Mouse (Mus musculus): ENCODE measurements around the gene Rfx2.

Rfx2 gene

DNA sequence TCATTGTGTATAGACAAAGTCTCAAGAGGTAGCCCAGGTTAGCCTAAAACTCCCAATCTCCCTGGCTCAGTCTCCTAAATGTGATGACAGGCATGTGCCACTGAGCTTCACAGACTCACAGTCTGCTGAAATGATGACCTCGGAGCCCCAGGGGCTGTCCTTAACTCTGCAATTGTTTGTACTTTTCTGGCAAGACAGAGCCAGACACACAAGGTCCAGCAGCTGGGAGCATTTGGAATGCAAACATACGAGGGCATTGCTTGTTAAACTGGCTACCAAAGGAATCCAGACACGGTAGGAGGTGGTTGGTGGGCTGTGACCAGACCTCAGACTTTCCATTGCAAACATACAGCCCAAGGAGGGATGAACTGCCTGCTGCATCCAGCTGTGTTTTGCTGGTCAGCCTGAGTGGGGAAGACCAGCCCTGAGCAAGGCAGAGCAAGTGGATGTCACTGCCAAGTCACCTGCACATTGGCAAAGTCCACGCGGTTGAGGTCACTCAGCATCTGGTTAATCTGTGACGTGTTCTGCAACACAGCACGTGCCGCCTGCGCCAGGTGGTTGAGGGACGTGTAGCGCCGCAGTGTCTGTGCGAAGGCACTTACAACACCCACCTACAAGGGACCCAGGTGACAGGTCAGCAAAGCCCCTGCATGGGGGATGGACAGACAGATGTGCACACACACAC lies 50.4 kb downstream of the Rfx2 start:
- no peak for DNase-seq (ENCODE audit: low read depth, low spot score)

GRCm38 (mm10) chr17:56778779-56779362 lies 51.9 kb downstream of the Rfx2 start:
- no peak for DNase-seq (ENCODE audit: low read depth, low spot score)

GRCm38 (mm10) chr17:56777568-56777967 lies 53.2 kb downstream of the Rfx2 start:
- DNase-seq (ENCODE audit: low read depth, low spot score): no peak

GRCm38 (mm10) chr17:56769950-56770349 lies 60.9 kb downstream of the Rfx2 start, which contains the start of gene Prr22:
Gene Prr22 (plus strand): TSS chr17:56770250.
- DNase-seq (ENCODE audit: low read depth, low spot score): no peak

- no peak for DNase-seq (ENCODE audit: low read depth, low spot score)
These were observed 61.9 kb downstream of the Rfx2 start for GRCm38 (mm10) chr17:56768941-56769340.

DNA sequence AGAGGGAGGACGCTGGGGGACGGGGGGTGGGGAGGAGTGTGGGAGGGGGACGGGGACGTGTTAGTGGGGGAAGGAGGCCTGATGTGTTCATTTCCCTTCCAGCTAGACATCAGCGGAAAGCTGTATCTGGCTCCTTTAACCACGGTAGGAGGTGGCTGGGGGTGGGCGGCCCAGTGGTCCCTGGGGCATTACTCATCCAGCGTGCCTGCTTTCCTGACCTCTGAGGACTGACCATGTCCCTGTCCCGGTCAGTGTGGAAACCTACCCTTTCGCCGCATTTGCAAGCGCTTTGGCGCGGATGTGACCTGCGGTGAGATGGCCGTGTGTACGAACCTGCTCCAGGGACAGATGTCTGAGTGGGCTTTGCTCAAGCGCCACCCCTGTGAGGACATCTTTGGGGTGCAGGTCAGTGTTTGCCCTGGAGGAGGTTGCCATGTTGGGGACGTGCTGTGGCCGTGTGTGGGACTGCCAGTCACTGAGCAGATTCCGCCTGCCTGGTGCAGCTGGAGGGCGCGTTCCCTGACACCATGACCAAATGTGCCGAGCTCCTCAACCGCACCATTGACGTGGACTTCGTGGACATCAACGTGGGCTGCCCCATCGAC lies 63.2 kb downstream of the Rfx2 start:
- no peak for DNase-seq (ENCODE audit: low read depth, low spot score)

- DNase-seq (ENCODE audit: low read depth, low spot score): no peak
These were observed 64.0 kb downstream of the Rfx2 start for GRCm38 (mm10) chr17:56766631-56767405.

- no peak for DNase-seq (ENCODE audit: low read depth, low spot score)
These were observed 65.4 kb downstream of the Rfx2 start for GRCm38 (mm10) chr17:56765431-56765830.

- DNase-seq (ENCODE audit: low read depth, low spot score): peak; percentile 77
These were observed 66.1 kb downstream of the Rfx2 start, which contains the start of gene Dus3l for GRCm38 (mm10) chr17:56764474-56765354. Gene Dus3l (plus strand): TSS chr17:56764757.

DNA sequence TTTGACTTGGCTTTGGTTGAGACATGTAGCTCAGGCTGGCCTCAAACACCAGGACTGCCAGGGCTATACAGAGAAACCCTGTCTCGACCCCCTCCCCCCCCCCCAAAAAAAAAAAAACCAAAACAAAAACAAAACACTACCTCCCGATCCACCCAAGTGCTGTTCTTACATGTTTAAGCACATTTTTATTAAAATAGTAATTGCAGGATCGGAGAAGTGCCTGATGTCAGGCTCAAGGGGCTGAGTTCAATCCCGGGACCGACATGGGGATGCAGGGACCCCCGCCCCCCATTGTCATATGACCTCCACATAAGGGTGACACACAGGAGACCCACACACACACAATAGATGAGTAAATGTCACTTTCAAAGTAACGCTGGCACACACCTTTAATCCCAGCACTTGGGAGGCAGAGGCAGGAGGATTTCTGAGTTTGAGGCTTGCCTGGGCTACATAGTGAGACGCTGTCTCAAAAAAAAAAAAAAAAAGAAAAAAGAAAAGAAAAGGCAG lies 67.0 kb downstream of the Rfx2 start:
- DNase-seq (ENCODE audit: low read depth, low spot score): no peak

- DNase-seq (ENCODE audit: low read depth, low spot score): peak; percentile 61
These were observed 67.8 kb downstream of the Rfx2 start for GRCm38 (mm10) chr17:56762769-56763731.

GRCm38 (mm10) chr17:56761991-56762410 lies 68.8 kb downstream of the Rfx2 start:
- DNase-seq (ENCODE audit: low read depth, low spot score): peak; percentile 90

- no peak for DNase-seq (ENCODE audit: low read depth, low spot score)
These were observed 69.7 kb downstream of the Rfx2 start for GRCm38 (mm10) chr17:56761077-56761476.

DNA sequence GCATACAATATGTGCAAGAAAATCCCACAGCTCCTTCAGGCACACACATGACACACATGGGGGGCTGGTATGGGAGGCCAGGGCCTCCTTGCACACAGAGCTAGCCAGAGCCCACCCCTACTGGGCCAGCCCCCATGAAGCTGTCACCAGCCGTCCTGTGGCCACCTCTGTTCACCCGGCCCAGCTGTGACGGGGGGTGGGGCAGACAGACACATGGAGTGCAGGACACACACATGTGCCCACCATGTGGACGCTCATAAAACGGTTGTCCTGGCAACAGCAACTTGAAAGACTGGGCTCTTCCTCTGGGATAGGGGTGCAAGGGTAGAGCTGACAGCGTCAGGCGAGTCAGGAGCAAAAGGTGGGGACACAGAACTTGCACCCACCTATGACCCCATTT lies 71.6 kb downstream of the Rfx2 start:
- DNase-seq (ENCODE audit: low read depth, low spot score): no peak

GRCm38 (mm10) chr17:56758132-56758531 lies 72.7 kb downstream of the Rfx2 start:
- DNase-seq (ENCODE audit: low read depth, low spot score): no peak

DNA sequence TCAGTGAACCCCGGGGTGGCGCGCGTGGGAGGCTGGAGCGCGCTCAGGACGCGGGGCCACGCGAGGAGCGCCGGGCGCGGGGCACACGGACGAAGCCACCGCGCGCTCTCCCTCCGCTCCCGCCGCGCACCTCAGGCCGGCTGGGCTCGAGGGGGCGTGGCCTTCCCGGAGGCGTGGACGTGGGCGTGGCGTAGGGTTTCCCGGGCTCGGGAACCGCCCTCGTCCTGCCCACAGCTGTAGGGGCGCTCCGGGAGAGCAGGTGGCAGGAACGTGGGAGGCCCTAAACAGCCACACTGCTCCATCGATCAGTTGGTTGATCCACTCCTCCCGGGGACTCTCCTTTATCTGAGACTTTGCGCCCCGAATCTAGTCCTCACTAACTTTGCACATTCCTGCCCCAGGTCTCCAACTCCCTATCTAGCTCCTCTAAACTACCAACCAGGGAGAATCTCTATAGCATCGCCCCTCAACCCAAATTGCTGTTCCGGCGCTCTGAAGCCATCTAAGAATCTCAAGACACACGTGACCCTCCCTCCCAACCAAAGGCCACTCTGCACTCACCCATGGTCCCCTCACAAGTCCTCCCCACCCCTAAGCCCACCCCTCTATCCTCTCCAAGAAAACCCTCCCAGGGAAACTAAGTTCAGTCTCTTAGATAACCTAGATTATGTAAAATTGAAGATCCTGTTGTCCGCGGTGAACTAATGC lies 73.2 kb downstream of the Rfx2 start, which contains the start of gene Nrtn:
Gene Nrtn (minus strand): TSS at position 115 of the 708 bp plus-strand sequence.
- peak; percentile 68 for DNase-seq (ENCODE audit: low read depth, low spot score)

- DNase-seq (ENCODE audit: low read depth, low spot score): no peak
These were observed 74.0 kb downstream of the Rfx2 start for GRCm38 (mm10) chr17:56756703-56757399.

All from retina, adult 2 months (tissue).